Mouse (Mus musculus) CH12.LX (cell line): ENCODE results near the gene Zbtb38. TPM values are rescaled to one million over a fixed set of nuclear protein-coding genes. Genes with fewer than 3 reads are reported as not detected.

Experiments
- DNase-seq: peaks from one replicate; pipeline ENCODE4 v3.0.0-alpha.2; 2013; ENCODE audit errors: extremely low read depth
- H3K27ac ChIP-seq: 2 replicates; pipeline ENCODE4 v1.5.1; 2012; ENCODE audit warnings: low read depth, mild to moderate bottlenecking, control low read depth, moderate library complexity; ENCODE audit not compliant: insufficient read depth
- H3K27me3 ChIP-seq: replicated peaks from 2 replicates; pipeline ENCODE3; 2012; ENCODE audit warnings: inconsistent platforms
- H3K36me3 ChIP-seq, 2 experiments: replicated peaks in 1 of 2; 2 replicates each; pipeline versions ENCODE3 to v1.6.1; 2012; ENCODE audit warnings: inconsistent platforms in 1 of 2, low read length in 1 of 2, mild to moderate bottlenecking in 1 of 2, mixed read lengths in 1 of 2, moderate library complexity in 1 of 2; ENCODE audit not compliant: control insufficient read depth in 1 of 2, insufficient read depth in 1 of 2
- H3K4me1 ChIP-seq, 2 experiments: 2 replicates each; pipeline ENCODE4 v1.6.1; 2012; ENCODE audit warnings: inconsistent platforms in 1 of 2, moderate library complexity in 1 of 2; ENCODE audit not compliant: insufficient read depth in 2 of 2, control insufficient read depth in 1 of 2
- H3K4me2 ChIP-seq: 2 replicates; pipeline ENCODE4 v1.6.1; 2012; ENCODE audit warnings: low read depth, mild to moderate bottlenecking, control low read depth; ENCODE audit not compliant: poor library complexity, insufficient read depth, severe bottlenecking
- H3K4me3 ChIP-seq, 3 experiments: fragments of 150-350 bp in 1 of 3; sonication (generic) in 1 of 3; replicated peaks in 1 of 3; 2 replicates each; pipeline versions ENCODE3 to v1.5.1; 2011 to 2012; ENCODE audit warnings: low read depth in 2 of 3, low read length in 2 of 3, mild to moderate bottlenecking in 2 of 3, moderate library complexity in 2 of 3, control low read depth in 1 of 3, improper control_type of control experiment in 1 of 3, inconsistent platforms in 1 of 3, mixed read lengths in 1 of 3; ENCODE audit not compliant: poor library complexity in 1 of 3
- H3K79me2 ChIP-seq: replicated peaks from 2 replicates; pipeline ENCODE4 v1.6.1; 2012; ENCODE audit warnings: mild to moderate bottlenecking, moderate library complexity; ENCODE audit not compliant: control insufficient read depth, poor library complexity, insufficient read depth, severe bottlenecking; ENCODE audit errors: extremely low read depth
- H3K9ac ChIP-seq: 2 replicates; pipeline ENCODE4 v1.6.1; 2012; ENCODE audit warnings: low read depth, mild to moderate bottlenecking, control low read depth, moderate library complexity; ENCODE audit not compliant: insufficient read depth
- H3K9me3 ChIP-seq: replicated peaks from 2 replicates; pipeline ENCODE3; 2012; ENCODE audit warnings: low read length, inconsistent platforms, mixed read lengths
- BHLHE40 ChIP-seq: IDR thresholded peaks from 2 replicates; pipeline ENCODE4 v1.6.1; 2011; ENCODE audit warnings: mild to moderate bottlenecking, low read depth, low read length, improper control_type of control experiment
- CHD1 ChIP-seq: IDR thresholded peaks from 2 replicates; pipeline ENCODE4 v1.6.1; 2012; ENCODE audit warnings: low read depth, low read length, improper control_type of control experiment, inconsistent platforms
- CHD2 ChIP-seq: IDR thresholded peaks from 2 replicates; pipeline ENCODE4 v1.6.1; 2011; ENCODE audit warnings: low read length, improper control_type of control experiment
- CTCF ChIP-seq, 2 experiments: IDR thresholded peaks in 1 of 2; conservative IDR thresholded peaks in 1 of 2; 2 replicates each; pipeline ENCODE4 v1.5.1; 2011 to 2012; ENCODE audit warnings: low read depth in 2 of 2, low read length in 2 of 2, improper control_type of control experiment in 1 of 2, inconsistent platforms in 1 of 2, mild to moderate bottlenecking in 1 of 2, moderate library complexity in 1 of 2
- E2F4 ChIP-seq: IDR thresholded peaks from 2 replicates; pipeline ENCODE4 v1.6.1; 2011; ENCODE audit warnings: low read depth, low read length, improper control_type of control experiment; ENCODE audit not compliant: insufficient replicate concordance
- ELF1 ChIP-seq: IDR thresholded peaks from 2 replicates; pipeline ENCODE4 v1.6.1; 2014; ENCODE audit warnings: low read depth, mild to moderate bottlenecking, inconsistent platforms, low read length, improper control_type of control experiment
- EP300 ChIP-seq: IDR thresholded peaks from 2 replicates; pipeline ENCODE4 v1.6.1; 2011; ENCODE audit warnings: low read length, improper control_type of control experiment
- ETS1 ChIP-seq: conservative IDR thresholded peaks from 2 replicates; pipeline ENCODE4 v1.6.1; 2012; ENCODE audit warnings: low read depth, mild to moderate bottlenecking, inconsistent platforms, low read length, improper control_type of control experiment, moderate library complexity
- GABPA ChIP-seq: IDR thresholded peaks from 2 replicates; pipeline ENCODE4 v1.6.1; 2012; ENCODE audit warnings: low read depth, low read length, improper control_type of control experiment, inconsistent platforms; ENCODE audit not compliant: insufficient replicate concordance
- HCFC1 ChIP-seq: IDR thresholded peaks from 2 replicates; pipeline ENCODE4 v1.6.1; 2012; ENCODE audit warnings: low read depth, mild to moderate bottlenecking, inconsistent platforms, low read length, improper control_type of control experiment
- JUND ChIP-seq: conservative IDR thresholded peaks from 2 replicates; pipeline ENCODE4 v1.6.1; 2011; ENCODE audit warnings: low read depth, low read length, improper control_type of control experiment
- KAT2A ChIP-seq: IDR thresholded peaks from 2 replicates; pipeline ENCODE4 v1.6.1; 2012; ENCODE audit warnings: low read length, improper control_type of control experiment, inconsistent platforms; ENCODE audit not compliant: insufficient replicate concordance
- MAFK ChIP-seq: IDR thresholded peaks from 2 replicates; pipeline ENCODE4 v1.6.1; 2011; ENCODE audit warnings: low read length, improper control_type of control experiment; ENCODE audit not compliant: insufficient replicate concordance
- MAZ ChIP-seq: IDR thresholded peaks from 2 replicates; pipeline ENCODE4 v1.6.1; 2012; ENCODE audit warnings: low read depth, mild to moderate bottlenecking, inconsistent platforms, low read length, improper control_type of control experiment, moderate library complexity
- MEF2A ChIP-seq: IDR thresholded peaks from 2 replicates; pipeline ENCODE4 v1.6.1; 2014; ENCODE audit warnings: low read depth, mild to moderate bottlenecking, inconsistent platforms, low read length, improper control_type of control experiment, borderline replicate concordance
- MXI1 ChIP-seq: IDR thresholded peaks from 2 replicates; pipeline ENCODE4 v1.6.1; 2011; ENCODE audit warnings: mild to moderate bottlenecking, low read depth, low read length, improper control_type of control experiment
- MYC ChIP-seq: IDR thresholded peaks from 2 replicates; pipeline ENCODE4 v1.6.1; 2011; ENCODE audit warnings: low read depth, mild to moderate bottlenecking, improper control_type of control experiment, low read length
- NELFE ChIP-seq: IDR thresholded peaks from 2 replicates; pipeline ENCODE4 v1.6.1; 2011; ENCODE audit warnings: low read depth, low read length, improper control_type of control experiment
- NRF1 ChIP-seq: IDR thresholded peaks from 2 replicates; pipeline ENCODE4 v1.6.1; 2014; ENCODE audit warnings: low read depth, mild to moderate bottlenecking, inconsistent platforms, low read length, improper control_type of control experiment, moderate library complexity
- POLR2A ChIP-seq: IDR thresholded peaks from 2 replicates; pipeline ENCODE4 v1.6.1; 2011; ENCODE audit warnings: low read depth, mild to moderate bottlenecking, improper control_type of control experiment, low read length
- POLR2AphosphoS2 ChIP-seq: IDR thresholded peaks from 2 replicates; pipeline ENCODE4 v1.6.1; 2011; ENCODE audit warnings: low read depth, low read length, improper control_type of control experiment
- RAD21 ChIP-seq: IDR thresholded peaks from 2 replicates; pipeline ENCODE4 v1.6.1; 2011; ENCODE audit warnings: low read depth, mild to moderate bottlenecking, low read length, improper control_type of control experiment, moderate library complexity
- SIN3A ChIP-seq: IDR thresholded peaks from 2 replicates; pipeline ENCODE4 v1.6.1; 2012; ENCODE audit warnings: low read length, improper control_type of control experiment, inconsistent platforms
- TBP ChIP-seq: conservative IDR thresholded peaks from 2 replicates; pipeline ENCODE4 v1.6.1; 2011; ENCODE audit warnings: low read depth, low read length, improper control_type of control experiment
- TCF12 ChIP-seq: IDR thresholded peaks from 2 replicates; pipeline ENCODE4 v1.6.1; 2014; ENCODE audit warnings: low read depth, mild to moderate bottlenecking, inconsistent platforms, low read length, improper control_type of control experiment
- UBTF ChIP-seq: IDR thresholded peaks from 2 replicates; pipeline ENCODE4 v1.6.1; 2012; ENCODE audit warnings: low read depth, mild to moderate bottlenecking, inconsistent platforms, low read length, improper control_type of control experiment, moderate library complexity
- USF2 ChIP-seq: conservative IDR thresholded peaks from 2 replicates; pipeline ENCODE4 v1.6.1; 2011; ENCODE audit warnings: low read depth, low read length, improper control_type of control experiment
- ZC3H11A ChIP-seq: IDR thresholded peaks from 2 replicates; pipeline ENCODE4 v1.6.1; 2012; ENCODE audit warnings: low read depth, mild to moderate bottlenecking, inconsistent platforms, low read length, improper control_type of control experiment
- ZKSCAN1 ChIP-seq: IDR thresholded peaks from 2 replicates; pipeline ENCODE4 v1.6.1; 2012; ENCODE audit warnings: low read depth, inconsistent platforms, low read length, improper control_type of control experiment, borderline replicate concordance
- ZMIZ1 ChIP-seq: IDR thresholded peaks from 2 replicates; pipeline ENCODE4 v1.6.1; 2012; ENCODE audit warnings: low read depth, mild to moderate bottlenecking, inconsistent platforms, low read length, improper control_type of control experiment
- ZNF384 ChIP-seq: IDR thresholded peaks from 2 replicates; pipeline ENCODE4 v1.6.1; 2012; ENCODE audit warnings: low read depth, low read length, improper control_type of control experiment, inconsistent platforms
- dilution Hi-C: fragments of 300-500 bp; cut with MboI; formaldehyde crosslinking; loops from 2 replicates; pipeline ENCODE4 v1.14.3; 2020; ENCODE audit warnings: low sequenced_read_pairs; ENCODE audit not compliant: extremely low pct_unique_long_range_greater_than_20kb, extremely low pct_ligation_motif_present
- in situ Hi-C: fragments of 300-500 bp; cut with MboI; formaldehyde crosslinking; loops from 3 replicates; pipeline ENCODE4 v1.14.3; 2019; ENCODE audit warnings: low sequenced_read_pairs, low pct_ligation_motif_present, low pct_unique_long_range_greater_than_20kb, mixed read lengths
- polyA plus RNA-seq: library from polyadenylated mRNA; unstranded; fragments of >175 nt; gene quantifications from 2 replicates; pipeline ENCODE4 v1.2.1, GENCODE M21; 2012; ENCODE audit warnings: low read depth; ENCODE audit not compliant: insufficient read length
- total RNA-seq, 2 experiments: library from RNA; depleted of rRNA; stranded (reverse); fragments of 300-350 nt in 1 of 2; fragments of >200 nt in 1 of 2; gene quantifications; 2 replicates each; pipeline ENCODE4 v1.2.3; 2012 to 2014

Gene Zbtb38
- total and polyA plus RNA-seq, 3 experiments, result 51.7 to 102 (median 68.8) TPM

GRCm38 (mm10) chr9:96719408-96720158, 33.0 kb downstream of the Zbtb38 start:
- H3K4me2 ChIP-seq, result peak overlapping the region; percentile 94
- in situ Hi-C loops (loop anchor here (5.0 kb wide), 2 partner anchors 38 to 78 kb away; no protein-coding TSS in a partner anchor), dilution Hi-C loops (no loop called here)
- H3K4me1 ChIP-seq, result peaks cover 5 to 46% of the 10 kb centered on the region in 2 experiments
- peak overlapping the region; percentile 96 for H3K27ac ChIP-seq
- H3K9me3 ChIP-seq, result no peaks in the 10 kb centered on the region
- peaks cover 8 to 43% of the 10 kb centered on the region in 2 experiments for H3K36me3 ChIP-seq
- TF ChIP-seq MAFK, result no peak
- no peak for TF ChIP-seq JUND
- TF ChIP-seq USF2, result no peak
- no peak; the same call in 1 of the 2 replicates for TF ChIP-seq MYC
- TF ChIP-seq CHD1, result no peak
- peak; percentile 77 for TF ChIP-seq ZMIZ1
- TF ChIP-seq POLR2AphosphoS2, result no peak
- TF ChIP-seq SIN3A, result no peak
- TF ChIP-seq UBTF, result peak; percentile 93
- TF ChIP-seq E2F4, result no peak
- TF ChIP-seq CHD2, result no peak
- no peak for TF ChIP-seq BHLHE40
- TF ChIP-seq KAT2A, result no peak
- peak; percentile 52; the same call in 1 of the 2 replicates for TF ChIP-seq MEF2A
- 0 out of 2 replicates have a peak, but pooled peaks have one; percentile 24 for TF ChIP-seq NRF1
- no peak; the same call in 1 of the 2 replicates for TF ChIP-seq HCFC1
- TF ChIP-seq RAD21, result no peak; the same call in 1 of the 2 replicates
- no peak for TF ChIP-seq ZC3H11A
- peak; percentile 65 for TF ChIP-seq TCF12
- no peak for TF ChIP-seq TBP
- TF ChIP-seq MXI1, result peak; percentile 62
- peak; percentile 58 for TF ChIP-seq NELFE
- peak; percentile 58; the same call in 1 of the 2 replicates for TF ChIP-seq POLR2A
- peak; percentile 41; the same call in 1 of the 2 replicates for TF ChIP-seq ETS1
- TF ChIP-seq MAZ, result no peak
- peak; percentile 80 for TF ChIP-seq ELF1
- no peak for TF ChIP-seq ZKSCAN1
- TF ChIP-seq EP300, result no peak
- no peak for TF ChIP-seq ZNF384
- no peak for TF ChIP-seq GABPA
- TF ChIP-seq CTCF (conservative IDR thresholded peaks at IDR 0.05 in 1 of 2, IDR thresholded peaks at IDR 0.05 in 1 of 2; ENCODE audit: low read depth in 2 of 2, low read length in 2 of 2), result no peak
- H3K9ac ChIP-seq, result peak overlapping the region; percentile 94
- peaks cover 94% of the 10 kb centered on the region for H3K79me2 ChIP-seq
- peak; percentile 79 for DNase-seq
- peak overlapping the region; percentile 73 to 83 (median 80) for H3K4me3 ChIP-seq
- H3K27me3 ChIP-seq, result no peaks in the 10 kb centered on the region
